Mouse (Mus musculus): ENCODE measurements around the gene Tas2r108. TPM values are rescaled to one million over a fixed set of nuclear protein-coding genes. Genes with fewer than 3 reads are reported as not detected.

Tas2r108 gene
- not detected in 2 replicates for polyA plus RNA-seq (2014; fragmentation: Nextera tagmentation; extraction: Ambion mirVana)

GRCm38 (mm10) chr6:40493229-40493628 lies at the start of gene Tas2r108:
Tas2r108 (plus strand) TSS chr6:40493529.
- H3K4me3 ChIP-seq (replicated peaks; ENCODE audit: low read length) = no peak within 1 kb of the TSS
- no peaks in the 10 kb centered on the region for H3K4me1 ChIP-seq (replicated peaks; ENCODE audit: control insufficient read depth, insufficient read depth, low read length)
- H3K9ac ChIP-seq = no peak within 1 kb of the TSS
- ATAC-seq (ENCODE audit: low FRiP score) (no peak), DNase-seq (ENCODE audit: low spot score) (no peak)
- no peaks in the 10 kb centered on the region for H3K27me3 ChIP-seq (ENCODE audit: control insufficient read depth, insufficient read depth, low read length)
- H3K4me2 ChIP-seq (replicated peaks) = no peak within 1 kb of the TSS
- WGBS = 90% methylated on average over 3 of the region's 3 CpGs
- no peaks in the 10 kb centered on the region for H3K36me3 ChIP-seq (replicated peaks; ENCODE audit: control insufficient read depth, insufficient read depth)
- H3K27ac ChIP-seq = no peak within 1 kb of the TSS
- H3K9me3 ChIP-seq (ENCODE audit: control insufficient read depth, low read length) = no peaks in the 10 kb centered on the region

- Histone ChIP-seq H3K4me3 (replicated peaks; ENCODE audit: low read length) (no peak overlapping the region), H3K9ac (no peak overlapping the region), H3K36me3 (replicated peaks; ENCODE audit: control insufficient read depth, insufficient read depth) (no peaks in the 10 kb centered on the region), H3K27me3 (ENCODE audit: control insufficient read depth, insufficient read depth, low read length) (no peaks in the 10 kb centered on the region), H3K4me2 (replicated peaks) (no peak overlapping the region), H3K9me3 (ENCODE audit: control insufficient read depth, low read length) (no peaks in the 10 kb centered on the region), H3K27ac (no peak overlapping the region), H3K4me1 (replicated peaks; ENCODE audit: control insufficient read depth, insufficient read depth, low read length) (no peaks in the 10 kb centered on the region)
- ATAC-seq (ENCODE audit: low FRiP score) (no peak), DNase-seq (ENCODE audit: low spot score) (no peak)
Observed at GRCm38 (mm10) chr6:40448626-40449025, 44.7 kb upstream of the Tas2r108 start.

GRCm38 (mm10) chr6:40454436-40455041 lies 38.8 kb upstream of the Tas2r108 start:
- no peaks in the 10 kb centered on the region for H3K4me1 ChIP-seq (replicated peaks; ENCODE audit: control insufficient read depth, insufficient read depth, low read length)
- no peaks in the 10 kb centered on the region for H3K36me3 ChIP-seq (replicated peaks; ENCODE audit: control insufficient read depth, insufficient read depth)
- no peak overlapping the region for H3K4me2 ChIP-seq (replicated peaks)
- H3K27me3 ChIP-seq (ENCODE audit: control insufficient read depth, insufficient read depth, low read length) = no peaks in the 10 kb centered on the region
- 23% methylated on average over 7 of the region's 7 CpGs for WGBS
- H3K4me3 ChIP-seq (replicated peaks; ENCODE audit: low read length) = no peak overlapping the region
- H3K9ac ChIP-seq = no peak overlapping the region
- ATAC-seq (ENCODE audit: low FRiP score) (no peak), DNase-seq (ENCODE audit: low spot score) (peak; percentile 55)
- no peaks in the 10 kb centered on the region for H3K9me3 ChIP-seq (ENCODE audit: control insufficient read depth, low read length)
- no peak overlapping the region for H3K27ac ChIP-seq

- Histone ChIP-seq H3K36me3 (replicated peaks; ENCODE audit: control insufficient read depth, insufficient read depth) (no peaks in the 10 kb centered on the region), H3K4me2 (replicated peaks) (no peak overlapping the region), H3K27me3 (ENCODE audit: control insufficient read depth, insufficient read depth, low read length) (no peaks in the 10 kb centered on the region), H3K27ac (no peak overlapping the region), H3K4me1 (replicated peaks; ENCODE audit: control insufficient read depth, insufficient read depth, low read length) (no peaks in the 10 kb centered on the region), H3K9me3 (ENCODE audit: control insufficient read depth, low read length) (no peaks in the 10 kb centered on the region), H3K4me3 (replicated peaks; ENCODE audit: low read length) (no peak overlapping the region), H3K9ac (no peak overlapping the region)
- 53% methylated on average over 6 of the region's 6 CpGs for WGBS
- ATAC-seq (ENCODE audit: low FRiP score) = no peak
- DNase-seq (ENCODE audit: low spot score) = no peak
Observed at GRCm38 (mm10) chr6:40465710-40466109, 27.6 kb upstream of the Tas2r108 start.

GRCm38 (mm10) chr6:40470916-40471719 lies 22.2 kb upstream of the Tas2r108 start, which contains the start of gene Ssbp1:
Ssbp1 (plus strand) TSS chr6:40471352.
- Histone ChIP-seq H3K9me3 (ENCODE audit: control insufficient read depth, low read length) (no peaks in the 10 kb centered on the region), H3K27me3 (ENCODE audit: control insufficient read depth, insufficient read depth, low read length) (no peaks in the 10 kb centered on the region), H3K4me2 (replicated peaks) (peak within 1 kb of the TSS; percentile 74), H3K4me3 (replicated peaks; ENCODE audit: low read length) (peak within 1 kb of the TSS; percentile 72), H3K36me3 (replicated peaks; ENCODE audit: control insufficient read depth, insufficient read depth) (peaks cover 29% of the 10 kb centered on the region), H3K4me1 (replicated peaks; ENCODE audit: control insufficient read depth, insufficient read depth, low read length) (peaks cover 10% of the 10 kb centered on the region), H3K27ac (peak within 1 kb of the TSS; percentile 96), H3K9ac (peak within 1 kb of the TSS; percentile 86)
- peak; percentile 98 for ATAC-seq (ENCODE audit: low FRiP score)
- DNase-seq (ENCODE audit: low spot score) = peak; percentile 95
- under 1% methylated on average over 54 of the region's 54 CpGs for WGBS

- ATAC-seq (ENCODE audit: low FRiP score) = peak; percentile 12; the same call in 1 of the 2 replicates
- no peak for DNase-seq (ENCODE audit: low spot score)
- H3K4me1 ChIP-seq (replicated peaks; ENCODE audit: control insufficient read depth, insufficient read depth, low read length) = peaks cover 10% of the 10 kb centered on the region
- peak overlapping the region; percentile 74 for H3K4me2 ChIP-seq (replicated peaks)
- WGBS = 0% methylated on average over 7 of the region's 7 CpGs
- H3K9ac ChIP-seq = peak overlapping the region; percentile 86
- H3K27me3 ChIP-seq (ENCODE audit: control insufficient read depth, insufficient read depth, low read length) = no peaks in the 10 kb centered on the region
- peaks cover 35% of the 10 kb centered on the region for H3K36me3 ChIP-seq (replicated peaks; ENCODE audit: control insufficient read depth, insufficient read depth)
- peak overlapping the region; percentile 96 for H3K27ac ChIP-seq
- H3K4me3 ChIP-seq (replicated peaks; ENCODE audit: low read length) = peak overlapping the region; percentile 72
- H3K9me3 ChIP-seq (ENCODE audit: control insufficient read depth, low read length) = no peaks in the 10 kb centered on the region
Observed at GRCm38 (mm10) chr6:40471720-40472010, 21.7 kb upstream of the Tas2r108 start.

- WGBS = 91% methylated on average over 4 of the region's 4 CpGs
- Histone ChIP-seq H3K27ac (no peak overlapping the region), H3K27me3 (ENCODE audit: control insufficient read depth, insufficient read depth, low read length) (no peaks in the 10 kb centered on the region), H3K36me3 (replicated peaks; ENCODE audit: control insufficient read depth, insufficient read depth) (peaks cover 70% of the 10 kb centered on the region), H3K4me1 (replicated peaks; ENCODE audit: control insufficient read depth, insufficient read depth, low read length) (peaks cover 10% of the 10 kb centered on the region), H3K4me3 (replicated peaks; ENCODE audit: low read length) (no peak overlapping the region), H3K9me3 (ENCODE audit: control insufficient read depth, low read length) (no peaks in the 10 kb centered on the region), H3K9ac (no peak overlapping the region), H3K4me2 (replicated peaks) (no peak overlapping the region)
- no peak for ATAC-seq (ENCODE audit: low FRiP score)
- DNase-seq (ENCODE audit: low spot score) = no peak
Observed at GRCm38 (mm10) chr6:40476132-40476531, 17.2 kb upstream of the Tas2r108 start.

- DNase-seq (ENCODE audit: low spot score) (peak; percentile 58), ATAC-seq (ENCODE audit: low FRiP score) (no peak)
- H3K27me3 ChIP-seq (ENCODE audit: control insufficient read depth, insufficient read depth, low read length) = no peaks in the 10 kb centered on the region
- no peak overlapping the region for H3K9ac ChIP-seq
- peaks cover 89% of the 10 kb centered on the region for H3K36me3 ChIP-seq (replicated peaks; ENCODE audit: control insufficient read depth, insufficient read depth)
- 88% methylated on average over 1 of the region's 1 CpGs for WGBS
- H3K27ac ChIP-seq = no peak overlapping the region
- no peaks in the 10 kb centered on the region for H3K9me3 ChIP-seq (ENCODE audit: control insufficient read depth, low read length)
- no peak overlapping the region for H3K4me3 ChIP-seq (replicated peaks; ENCODE audit: low read length)
- H3K4me2 ChIP-seq (replicated peaks) = no peak overlapping the region
- H3K4me1 ChIP-seq (replicated peaks; ENCODE audit: control insufficient read depth, insufficient read depth, low read length) = no peaks in the 10 kb centered on the region
Observed at GRCm38 (mm10) chr6:40479705-40480104, 13.6 kb upstream of the Tas2r108 start.

- H3K4me2 ChIP-seq (replicated peaks) = no peak overlapping the region
- 92% methylated on average over 5 of the region's 5 CpGs for WGBS
- no peak overlapping the region for H3K27ac ChIP-seq
- peaks cover 77% of the 10 kb centered on the region for H3K36me3 ChIP-seq (replicated peaks; ENCODE audit: control insufficient read depth, insufficient read depth)
- H3K9ac ChIP-seq = no peak overlapping the region
- DNase-seq (ENCODE audit: low spot score) (no peak), ATAC-seq (ENCODE audit: low FRiP score) (no peak)
- no peaks in the 10 kb centered on the region for H3K27me3 ChIP-seq (ENCODE audit: control insufficient read depth, insufficient read depth, low read length)
- no peaks in the 10 kb centered on the region for H3K9me3 ChIP-seq (ENCODE audit: control insufficient read depth, low read length)
- H3K4me3 ChIP-seq (replicated peaks; ENCODE audit: low read length) = no peak overlapping the region
- no peaks in the 10 kb centered on the region for H3K4me1 ChIP-seq (replicated peaks; ENCODE audit: control insufficient read depth, insufficient read depth, low read length)
Observed at GRCm38 (mm10) chr6:40482318-40482717, 11.0 kb upstream of the Tas2r108 start.

Measured in hindbrain, embryonic 14.5 days (tissue).